Mouse (Mus musculus) bone marrow, adult 2 months (tissue): ENCODE measurements around the gene Sipa1l1.

Experiments used
- CTCF ChIP-seq: fragments of 200-500 bp; IDR thresholded peaks from 2 replicates; pipeline ENCODE4 v1.5.1; 2011; ENCODE audit warnings: low read length, control low read depth; ENCODE audit not compliant: control insufficient read depth, insufficient read depth
- POLR2A ChIP-seq: fragments of 200-500 bp; IDR thresholded peaks from 2 replicates; pipeline ENCODE4 v1.6.1; 2011; ENCODE audit warnings: low read depth, mild to moderate bottlenecking, control low read depth, low read length, borderline replicate concordance; ENCODE audit not compliant: control insufficient read depth

DNA sequence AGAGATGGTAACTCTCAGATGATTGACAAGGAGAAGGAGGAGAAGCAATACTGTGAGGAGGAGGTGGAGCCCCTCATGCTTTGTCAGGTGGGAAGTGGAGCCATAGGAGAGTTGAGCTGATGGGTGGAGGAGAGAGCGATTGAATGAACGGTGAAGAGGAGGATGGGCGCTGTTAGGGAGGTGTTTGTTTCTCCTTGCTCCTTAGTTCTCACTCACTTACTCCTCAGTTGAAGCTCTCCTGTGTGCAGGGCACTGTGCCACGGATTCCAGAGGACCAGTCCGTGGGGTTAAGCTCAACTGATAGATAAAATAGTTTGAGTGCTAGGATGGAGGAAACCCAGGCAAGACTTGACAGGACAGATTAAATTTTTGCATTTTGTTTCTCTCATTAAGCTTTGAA is 22.6 kb downstream of the Sipa1l1 start:
- no peak for TF ChIP-seq CTCF
- no peak for TF ChIP-seq POLR2A
